Mouse (Mus musculus): ENCODE results near the gene Thg1l.
A peak's percentile ranks its signal among the peaks of the same experiment; 100 is the strongest.

The Thg1l gene

GRCm38 (mm10) chr11:45955127-45955627 is at the start of gene Thg1l:
TSS of gene Thg1l (minus strand) at chr11:45955494.
- DNase-seq (ENCODE audit: low spot score): peak; percentile 89

- DNase-seq (ENCODE audit: low spot score): no peak
Measured at GRCm38 (mm10) chr11:45992087-45992486, 36.8 kb upstream of the Thg1l start.

- DNase-seq (ENCODE audit: low spot score): peak; percentile 54
Measured at GRCm38 (mm10) chr11:45991604-45992003, 36.3 kb upstream of the Thg1l start.

GRCm38 (mm10) chr11:45980893-45981253 is 25.6 kb upstream of the Thg1l start:
- DNase-seq (ENCODE audit: low spot score): no peak

- DNase-seq (ENCODE audit: low spot score): peak; percentile 96
Measured at GRCm38 (mm10) chr11:45979946-45980892, 24.9 kb upstream of the Thg1l start, which contains the start of gene Sox30. TSS of gene Sox30 (plus strand) at chr11:45980310.

GRCm38 (mm10) chr11:45976061-45976460 is 20.8 kb upstream of the Thg1l start:
- no peak for DNase-seq (ENCODE audit: low spot score)

- no peak for DNase-seq (ENCODE audit: low spot score)
Measured at GRCm38 (mm10) chr11:45974466-45974865, 19.2 kb upstream of the Thg1l start.

- DNase-seq (ENCODE audit: low spot score): no peak
Measured at GRCm38 (mm10) chr11:45973635-45974034, 18.3 kb upstream of the Thg1l start.

- DNase-seq (ENCODE audit: low spot score): no peak
Measured at GRCm38 (mm10) chr11:45968466-45968865, 13.2 kb upstream of the Thg1l start.

GRCm38 (mm10) chr11:45966896-45967295 is 11.6 kb upstream of the Thg1l start:
- DNase-seq (ENCODE audit: low spot score): no peak

- DNase-seq (ENCODE audit: low spot score): no peak
Measured at GRCm38 (mm10) chr11:45960003-45960402, 4.7 kb upstream of the Thg1l start.

- no peak for DNase-seq (ENCODE audit: low spot score)
Measured at GRCm38 (mm10) chr11:45959598-45959997, 4.3 kb upstream of the Thg1l start.

GRCm38 (mm10) chr11:45947491-45947890 is 7.8 kb downstream of the Thg1l start:
- no peak for DNase-seq (ENCODE audit: low spot score)

GRCm38 (mm10) chr11:45946796-45947195 is 8.5 kb downstream of the Thg1l start:
- no peak for DNase-seq (ENCODE audit: low spot score)

GRCm38 (mm10) chr11:45944643-45945156 is 10.6 kb downstream of the Thg1l start, which contains the start of gene Lsm11:
TSS of gene Lsm11 (minus strand) at chr11:45944935.
- peak; percentile 95 for DNase-seq (ENCODE audit: low spot score)

GRCm38 (mm10) chr11:45943891-45944642 is 11.2 kb downstream of the Thg1l start:
- peak; percentile 27 for DNase-seq (ENCODE audit: low spot score)

- DNase-seq (ENCODE audit: low spot score): peak; percentile 51
Measured at GRCm38 (mm10) chr11:45943108-45943705, 12.1 kb downstream of the Thg1l start.

- DNase-seq (ENCODE audit: low spot score): no peak
Measured at GRCm38 (mm10) chr11:45942281-45942680, 13.0 kb downstream of the Thg1l start.

- DNase-seq (ENCODE audit: low spot score): no peak
Measured at GRCm38 (mm10) chr11:45938917-45939316, 16.4 kb downstream of the Thg1l start.

GRCm38 (mm10) chr11:45937478-45937877 is 17.8 kb downstream of the Thg1l start:
- DNase-seq (ENCODE audit: low spot score): no peak

GRCm38 (mm10) chr11:45932771-45933170 is 22.5 kb downstream of the Thg1l start:
- DNase-seq (ENCODE audit: low spot score): no peak

- no peak for DNase-seq (ENCODE audit: low spot score)
Measured at GRCm38 (mm10) chr11:45929541-45929940, 25.8 kb downstream of the Thg1l start.
